Mouse (Mus musculus) adrenal gland, adult 8-10 months (tissue): ENCODE measurements at regions not wholly inside any gene's neighbourhood (a gene's known extent, or its start where the extent isn't known, plus 50 kb on each side); places are given as distances from the start of the nearest gene placed in this dataset.

Experiments used
- DNase-seq: peaks from one replicate; pipeline ENCODE4 v3.0.0; 2022

GRCm38 (mm10) chr9:113295850-113296467 lies 412.1 kb downstream of the Pdcd6ip start:
- DNase-seq, result no peak

- no peak for DNase-seq
These were observed 420.7 kb downstream of the Pdcd6ip start for GRCm38 (mm10) chr9:113287397-113287796.

GRCm38 (mm10) chr9:113283244-113283643 lies 424.8 kb downstream of the Pdcd6ip start:
- no peak for DNase-seq

- no peak for DNase-seq
These were observed 437.5 kb downstream of the Pdcd6ip start for GRCm38 (mm10) chr9:113270595-113270994.

GRCm38 (mm10) chr9:113267696-113268095 lies 440.4 kb downstream of the Pdcd6ip start:
- DNase-seq, result no peak

GRCm38 (mm10) chr9:113263636-113264035 lies 444.4 kb downstream of the Pdcd6ip start:
- no peak for DNase-seq

GRCm38 (mm10) chr9:113260296-113260695 lies 447.8 kb downstream of the Pdcd6ip start:
- DNase-seq, result no peak

GRCm38 (mm10) chr9:113258556-113258955 lies 449.5 kb downstream of the Pdcd6ip start:
- no peak for DNase-seq

GRCm38 (mm10) chr9:113248703-113249274 lies 459.3 kb downstream of the Pdcd6ip start:
- no peak for DNase-seq

- no peak for DNase-seq
These were observed 460.1 kb downstream of the Pdcd6ip start for GRCm38 (mm10) chr9:113247950-113248349.

GRCm38 (mm10) chr9:113243870-113244269 lies 464.2 kb downstream of the Pdcd6ip start:
- DNase-seq, result no peak

GRCm38 (mm10) chr9:113233370-113233769 lies 474.7 kb downstream of the Pdcd6ip start:
- DNase-seq, result no peak

GRCm38 (mm10) chr9:113229391-113229790 lies 478.7 kb downstream of the Pdcd6ip start:
- no peak for DNase-seq

- no peak for DNase-seq
These were observed 494.1 kb downstream of the Pdcd6ip start for GRCm38 (mm10) chr9:113213930-113214329.

GRCm38 (mm10) chr9:113212389-113212788 lies 495.7 kb downstream of the Pdcd6ip start:
- no peak for DNase-seq

GRCm38 (mm10) chr9:113208181-113208580 lies 499.9 kb downstream of the Pdcd6ip start:
- DNase-seq, result no peak

GRCm38 (mm10) chr9:113199241-113199640 lies 508.8 kb downstream of the Pdcd6ip start:
- no peak for DNase-seq

GRCm38 (mm10) chr9:113195556-113195955 lies 512.5 kb downstream of the Pdcd6ip start:
- no peak for DNase-seq

- no peak for DNase-seq
These were observed 515.3 kb downstream of the Pdcd6ip start for GRCm38 (mm10) chr9:113192773-113193172.

GRCm38 (mm10) chr9:113191163-113191562 lies 516.9 kb downstream of the Pdcd6ip start:
- no peak for DNase-seq

- DNase-seq, result no peak
These were observed 526.9 kb downstream of the Pdcd6ip start for GRCm38 (mm10) chr9:113181182-113181581.

GRCm38 (mm10) chr9:113177918-113178235 lies 530.2 kb downstream of the Pdcd6ip start:
- DNase-seq, result no peak

GRCm38 (mm10) chr9:113177181-113177917 lies 530.7 kb downstream of the Pdcd6ip start:
- DNase-seq, result no peak
